7 mouse cellular contexts compared by ENCODE assay signal in genomic region chr16:94526344-94527151, GRCm38 (mm10). TPM values are rescaled to one million over a fixed set of nuclear protein-coding genes. Genes with fewer than 3 reads are reported as not detected.
A peak's percentile ranks its signal among the peaks of the same experiment; 100 is the strongest.
DNase-seq lines count a peak whose midpoint lies in the region; ATAC-seq and TF ChIP-seq lines count a peak whose summit lies in the region.

Gene Vps26c, minus strand, starts transcription at chr16:94526830.

- no peaks in the 10 kb centered on the region for H3K36me3 ChIP-seq in embryonic facial prominence, embryonic 10.5 days (replicated peaks)
- no peaks in the 10 kb centered on the region for H3K36me3 ChIP-seq in intestine, postnatal 0 days (ENCODE audit: control insufficient read depth, insufficient read depth)
- H3K36me3 ChIP-seq in midbrain, embryonic 12.5 days: no peaks in the 10 kb centered on the region
- no peaks in the 10 kb centered on the region for H3K36me3 ChIP-seq in small intestine, adult 2 months (ENCODE audit: control insufficient read depth, insufficient read depth, low read length)

- peaks cover 27% of the 10 kb centered on the region for H3K4me1 ChIP-seq in embryonic facial prominence, embryonic 10.5 days
- peaks cover 7% of the 10 kb centered on the region; the same call in 1 of the 2 replicates for H3K4me1 ChIP-seq in intestine, postnatal 0 days (replicated peaks; ENCODE audit: control insufficient read depth, insufficient read depth, low read length)
- H3K4me1 ChIP-seq in midbrain, embryonic 12.5 days: peaks cover 28% of the 10 kb centered on the region
- H3K4me1 ChIP-seq in small intestine, adult 2 months (ENCODE audit: control insufficient read depth, insufficient read depth, insufficient read length, low read length): peaks cover 11% of the 10 kb centered on the region

- DNase-seq in adrenal gland, postnatal 10 days: peak; percentile 98
- peak; percentile 98 for DNase-seq in embryonic facial prominence, embryonic 10.5 days (ENCODE audit: low spot score)
- DNase-seq in gonadal fat pad, adult 2 months (ENCODE audit: low read depth): peak; percentile 68
- DNase-seq in left cerebral cortex, postnatal 4 days: peak; percentile 98

- peak within 1 kb of the TSS; percentile 78 for H3K9ac ChIP-seq in intestine, postnatal 0 days (ENCODE audit: low read depth, low read length)
- peak within 1 kb of the TSS; percentile 77 for H3K9ac ChIP-seq in midbrain, embryonic 12.5 days (replicated peaks)

- under 1% methylated on average over 93 of the region's 93 CpGs for WGBS in embryonic facial prominence, embryonic 10.5 days
- under 1% methylated on average over 92 of the region's 93 CpGs for WGBS in intestine, postnatal 0 days
- WGBS in midbrain, embryonic 12.5 days: under 1% methylated on average over 93 of the region's 93 CpGs
- WGBS in small intestine, adult 2 months: under 1% methylated on average over 93 of the region's 93 CpGs

- TF ChIP-seq CTCF in intestine, postnatal 0 days (IDR thresholded peaks at IDR 0.05; ENCODE audit: low read depth): 0 out of 2 replicates have a peak, but pooled peaks have one; percentile 11
- TF ChIP-seq CTCF in small intestine, adult 2 months (IDR thresholded peaks at IDR 0.05; ENCODE audit: extremely low read depth, insufficient read length, insufficient replicate concordance, low read depth, low read length): no peak

- H3K4me3 ChIP-seq in embryonic facial prominence, embryonic 10.5 days: peak within 1 kb of the TSS; percentile 87
- peak within 1 kb of the TSS; percentile 80 for H3K4me3 ChIP-seq in intestine, postnatal 0 days (ENCODE audit: low read depth, low read length)
- peak within 1 kb of the TSS; percentile 71 for H3K4me3 ChIP-seq in midbrain, embryonic 12.5 days
- H3K4me3 ChIP-seq in small intestine, adult 2 months (ENCODE audit: low read depth, low read length): peak within 1 kb of the TSS; percentile 88

- H3K4me2 ChIP-seq in intestine, postnatal 0 days (replicated peaks; ENCODE audit: low read depth): peak within 1 kb of the TSS; percentile 78
- peak within 1 kb of the TSS; percentile 85 for H3K4me2 ChIP-seq in midbrain, embryonic 12.5 days (replicated peaks)

- intact Hi-C loops in left cerebral cortex, postnatal 4 days (cut with DNase I): no loop called here

- no peaks in the 10 kb centered on the region for H3K9me3 ChIP-seq in embryonic facial prominence, embryonic 10.5 days
- no peaks in the 10 kb centered on the region for H3K9me3 ChIP-seq in intestine, postnatal 0 days (ENCODE audit: control insufficient read depth)
- no peaks in the 10 kb centered on the region for H3K9me3 ChIP-seq in midbrain, embryonic 12.5 days

- peak; percentile 87 for TF ChIP-seq POLR2A in small intestine, adult 2 months (IDR thresholded peaks at IDR 0.05; ENCODE audit: low read depth, low read length)

- ATAC-seq in intestine, postnatal 0 days: peak; percentile 96
- ATAC-seq in midbrain, embryonic 12.5 days (ENCODE audit: low FRiP score, low read depth): peak; percentile 92

- no peaks in the 10 kb centered on the region for H3K27me3 ChIP-seq in embryonic facial prominence, embryonic 10.5 days (replicated peaks; ENCODE audit: low read depth, poor library complexity, severe bottlenecking)
- no peaks in the 10 kb centered on the region for H3K27me3 ChIP-seq in intestine, postnatal 0 days (replicated peaks; ENCODE audit: control insufficient read depth, insufficient read depth, low read length)
- H3K27me3 ChIP-seq in midbrain, embryonic 12.5 days: no peaks in the 10 kb centered on the region
- H3K27me3 ChIP-seq in small intestine, adult 2 months (ENCODE audit: control insufficient read depth, insufficient read depth, low read length): no peaks in the 10 kb centered on the region

- H3K27ac ChIP-seq in embryonic facial prominence, embryonic 10.5 days (replicated peaks): peak within 1 kb of the TSS; percentile 93
- H3K27ac ChIP-seq in intestine, postnatal 0 days (ENCODE audit: low read depth, low read length): peak within 1 kb of the TSS; percentile 97
- H3K27ac ChIP-seq in midbrain, embryonic 12.5 days (replicated peaks): peak within 1 kb of the TSS; percentile 96
- H3K27ac ChIP-seq in small intestine, adult 2 months (ENCODE audit: insufficient read depth, low read depth, low read length): peak within 1 kb of the TSS; percentile 98

RNA-seq across cellular contexts. Expression of gene Vps26c, which starts in this region (rescaled TPM):
- 10 to 100 TPM; 40.8 to 52.8 TPM for total RNA-seq in adrenal gland, postnatal 10 days (2021)
- polyA plus RNA-seq in embryonic facial prominence, embryonic 10.5 days (2016; fragmentation: Nextera tagmentation; extraction: Ambion mirVana): 53.9 and 59.4 TPM in 2 replicates
- 40.5 and 53.4 TPM in 2 replicates for polyA plus RNA-seq in gonadal fat pad, adult 2 months (2012; rRNA removed)
- polyA plus RNA-seq in intestine, postnatal 0 days (2015; fragmentation: Nextera tagmentation; extraction: Ambion mirVana): 36.6 and 46.7 TPM in 2 replicates
- 10 to 100 TPM; 43.8 to 50.6 TPM for total RNA-seq in left cerebral cortex, postnatal 4 days (2021)
- polyA plus RNA-seq in midbrain, embryonic 12.5 days (2016; fragmentation: Nextera tagmentation; extraction: Ambion mirVana): 59.4 and 60.6 TPM in 2 replicates
- polyA plus RNA-seq in small intestine, adult 2 months (2012; rRNA removed): 13.6 and 16.6 TPM in 2 replicates

Comparison
In these comparisons a context has a peak if more than half of its experiments do, and no peak if none do; other contexts are left out.
1. Peak in every context shown above with its lines: DNase-seq, ATAC-seq, H3K4me3 ChIP-seq and H3K27ac ChIP-seq.